Mouse (Mus musculus) heart, postnatal 0 days (tissue): Measurements from ENCODE around the gene Synj1.

Experiments
- CTCF ChIP-seq: IDR thresholded peaks from 2 replicates; pipeline ENCODE4 v1.5.1; 2016; ENCODE audit warnings: antibody characterized with exemption, control low read depth, low read depth
- EP300 ChIP-seq: IDR thresholded peaks from 2 replicates; pipeline ENCODE4 v1.6.1; 2016; ENCODE audit warnings: antibody characterized with exemption, low read depth

GRCm38 (mm10) chr16:90921471-90922159 is 89.5 kb downstream of the Synj1 start:
- TF ChIP-seq CTCF = no peak
- peak; percentile 82 for TF ChIP-seq EP300
